Mouse (Mus musculus) heart, postnatal 10 days (tissue): ENCODE results near the gene Dscam. TPM values are rescaled to one million over a fixed set of nuclear protein-coding genes. Genes with fewer than 3 reads are reported as not detected.

Source experiments
- DNase-seq, 2 experiments: peaks; one replicate each; pipeline ENCODE4 v3.0.0; 2021
- intact Hi-C: fragments of 180-260 bp; cut with DNase I; formaldehyde crosslinking; loops from one replicate; pipeline ENCODE4 v1.15.1; 2025
- total RNA-seq, 2 experiments: library from RNA; stranded (reverse); gene quantifications; 2 replicates each; pipeline ENCODE4 v1.2.3; 2021

The Dscam gene
- total RNA-seq, 2 experiments from 2014 or later: not detected

- intact Hi-C loops: no loop called here
- DNase-seq: no peak
Observed at GRCm38 (mm10) chr16:97127296-97127695, 43.3 kb downstream of the Dscam start.

- intact Hi-C loops: no loop called here
- no peak for DNase-seq
Observed at GRCm38 (mm10) chr16:97110028-97110427, 60.5 kb downstream of the Dscam start.

- no peak for DNase-seq
- intact Hi-C loops: no loop called here
Observed at GRCm38 (mm10) chr16:97105266-97105665, 65.3 kb downstream of the Dscam start.

- intact Hi-C loops: no loop called here
- DNase-seq: no peak
Observed at GRCm38 (mm10) chr16:97103046-97103445, 67.5 kb downstream of the Dscam start.

DNA sequence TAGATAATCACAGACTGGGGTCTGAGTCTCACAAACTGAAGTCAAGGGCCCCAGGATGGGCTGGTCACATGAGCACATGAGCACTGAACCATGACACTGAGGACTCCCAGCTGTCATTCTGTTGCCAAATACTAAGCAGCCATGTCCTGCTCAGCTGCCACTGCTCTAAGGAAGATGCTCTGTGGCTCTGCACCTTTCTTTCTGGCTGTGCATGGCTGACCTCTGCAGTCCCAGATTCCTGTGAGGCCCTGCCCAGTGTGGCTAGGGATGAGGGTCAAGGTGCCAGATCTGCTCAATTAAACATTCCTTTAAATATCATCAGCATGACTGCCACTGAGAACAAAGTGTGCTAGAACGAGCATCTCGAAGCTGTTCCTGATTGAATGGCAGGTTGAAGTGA is 70.5 kb downstream of the Dscam start:
- DNase-seq: no peak
- intact Hi-C loops: no loop called here

DNA sequence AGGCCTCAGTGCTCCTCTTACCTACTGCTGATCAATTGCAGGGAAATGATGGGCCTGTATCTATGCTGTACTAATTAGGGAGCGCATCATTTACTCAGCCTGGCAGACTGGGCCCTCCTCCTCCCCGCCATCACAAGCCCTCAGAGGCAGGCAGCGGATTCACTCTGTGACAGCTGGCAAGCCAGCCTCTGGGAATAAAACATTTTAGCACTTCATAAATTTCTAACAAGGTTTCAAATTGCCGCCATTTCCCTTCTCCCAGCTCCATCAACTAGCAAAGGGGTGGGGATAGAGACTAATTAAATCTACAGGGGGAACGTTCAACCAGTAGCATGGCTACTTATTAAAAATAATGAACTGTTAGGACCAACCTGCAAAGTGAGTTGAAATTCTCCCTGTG is 72.0 kb downstream of the Dscam start:
- DNase-seq: no peak
- intact Hi-C loops: no loop called here

DNA sequence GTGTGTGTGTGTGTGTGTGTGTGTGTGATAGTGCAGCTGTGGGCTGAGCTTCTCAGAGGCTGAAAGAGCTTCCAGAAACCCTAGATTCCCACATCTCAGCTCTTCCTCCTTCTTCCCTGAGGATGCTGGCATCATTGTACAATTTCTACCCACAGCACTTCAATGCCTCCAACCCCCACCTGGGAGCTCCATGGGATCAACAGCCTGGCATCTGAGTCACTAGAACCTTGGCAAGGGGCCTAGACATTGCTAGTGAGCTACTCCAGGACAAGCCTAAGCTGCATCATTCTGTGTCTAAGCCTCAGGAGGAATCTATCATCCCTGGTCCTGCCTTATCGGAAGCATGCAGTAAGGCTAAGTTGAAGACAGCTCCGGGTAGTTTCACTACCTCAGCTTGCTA is 73.8 kb downstream of the Dscam start:
- intact Hi-C loops: no loop called here
- DNase-seq: peak; percentile 4 to 5

GRCm38 (mm10) chr16:97095496-97095895 is 75.1 kb downstream of the Dscam start:
- no peak for DNase-seq
- intact Hi-C loops: no loop called here

DNA sequence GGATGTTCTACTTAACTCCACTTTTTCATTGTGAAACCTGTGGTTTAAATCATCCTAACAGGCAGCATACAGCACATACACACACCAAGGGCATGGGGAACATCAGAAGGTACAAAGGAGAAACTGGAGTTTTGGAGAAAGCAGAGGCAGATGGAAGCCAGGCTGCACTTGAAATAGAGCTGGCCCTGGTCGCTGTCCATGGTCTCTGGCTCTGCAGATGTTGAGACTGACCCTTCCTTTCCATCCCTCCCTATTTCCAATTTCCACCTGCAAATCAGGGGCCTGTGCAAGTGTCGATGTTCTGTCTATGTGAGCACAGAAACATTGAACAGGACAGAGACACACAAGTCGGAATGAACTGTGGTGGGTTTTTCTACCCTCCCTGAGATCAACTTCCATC is 81.2 kb downstream of the Dscam start:
- intact Hi-C loops: no loop called here
- no peak for DNase-seq

GRCm38 (mm10) chr16:97083694-97084093 is 86.9 kb downstream of the Dscam start:
- no peak for DNase-seq
- intact Hi-C loops: no loop called here

GRCm38 (mm10) chr16:97075920-97076572 is 94.5 kb downstream of the Dscam start:
- DNase-seq: no peak
- intact Hi-C loops: no loop called here

- intact Hi-C loops: no loop called here
- no peak for DNase-seq
Observed at GRCm38 (mm10) chr16:97075137-97075902, 95.2 kb downstream of the Dscam start.

GRCm38 (mm10) chr16:97073847-97074246 is 96.7 kb downstream of the Dscam start:
- intact Hi-C loops: no loop called here
- DNase-seq: no peak

DNA sequence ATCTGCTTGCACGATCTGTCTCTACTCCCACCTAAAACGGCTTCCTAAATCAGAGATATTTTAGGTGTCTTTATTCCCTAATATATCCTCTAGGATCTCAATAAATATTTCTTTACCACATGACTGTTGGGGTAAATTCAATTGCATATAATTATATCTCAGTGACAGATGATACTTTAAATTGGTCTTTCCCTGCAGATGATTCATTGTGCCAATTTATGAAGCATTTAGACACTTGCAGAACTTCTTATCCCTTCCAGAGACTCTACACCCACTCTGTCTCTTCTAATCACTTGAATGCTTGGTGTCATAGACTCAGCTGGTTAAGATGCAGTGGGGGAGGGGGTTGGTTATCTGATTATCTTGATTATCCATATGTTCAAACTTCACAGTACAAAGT is 97.9 kb downstream of the Dscam start:
- intact Hi-C loops: no loop called here
- no peak for DNase-seq

DNA sequence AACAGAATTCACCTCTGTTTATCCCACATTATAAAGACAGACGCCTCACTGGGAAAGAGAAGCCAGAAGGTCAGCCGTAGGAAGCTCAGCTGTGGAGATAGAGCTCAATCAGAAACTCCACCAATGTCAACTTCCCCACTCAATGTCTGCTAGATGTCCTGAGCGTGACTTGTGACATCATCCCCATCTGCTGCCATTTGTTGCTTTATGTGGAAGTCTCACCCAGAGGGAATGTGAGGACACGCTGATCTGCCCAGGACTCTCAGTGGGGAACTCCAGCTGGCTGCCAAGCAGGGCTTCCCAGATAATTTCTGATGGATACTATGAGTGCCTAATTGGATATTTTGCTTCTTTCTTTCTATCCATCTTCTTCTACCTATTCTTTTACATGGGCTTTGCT is 103.7 kb downstream of the Dscam start:
- peak; percentile 50 to 61 for DNase-seq
- intact Hi-C loops: no loop called here

GRCm38 (mm10) chr16:97062207-97062606 is 108.3 kb downstream of the Dscam start:
- DNase-seq: no peak
- intact Hi-C loops: no loop called here

- intact Hi-C loops: no loop called here
- no peak for DNase-seq
Observed at GRCm38 (mm10) chr16:97061390-97061789, 109.2 kb downstream of the Dscam start.

- intact Hi-C loops: no loop called here
- DNase-seq: no peak
Observed at GRCm38 (mm10) chr16:97060736-97061135, 109.8 kb downstream of the Dscam start.

DNA sequence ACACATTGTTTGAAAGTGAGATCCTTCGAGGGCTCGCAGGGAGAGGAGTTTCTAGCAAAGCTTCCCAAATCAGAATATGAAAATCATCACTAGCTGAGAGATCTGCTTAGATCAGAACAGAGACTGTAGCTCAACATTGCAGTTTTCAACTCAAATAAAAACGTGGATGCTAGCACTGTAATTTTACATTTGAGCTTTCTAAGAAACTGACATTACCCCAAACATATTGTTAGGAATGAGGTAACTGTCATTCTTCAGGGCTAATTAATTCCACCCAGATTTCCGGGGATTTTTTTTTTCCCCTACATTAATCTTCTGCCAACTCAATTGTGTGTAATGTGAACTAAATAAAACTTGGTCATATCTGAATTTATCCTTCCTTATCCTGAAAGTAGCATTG is 110.3 kb downstream of the Dscam start:
- DNase-seq: no peak
- intact Hi-C loops: no loop called here

DNA sequence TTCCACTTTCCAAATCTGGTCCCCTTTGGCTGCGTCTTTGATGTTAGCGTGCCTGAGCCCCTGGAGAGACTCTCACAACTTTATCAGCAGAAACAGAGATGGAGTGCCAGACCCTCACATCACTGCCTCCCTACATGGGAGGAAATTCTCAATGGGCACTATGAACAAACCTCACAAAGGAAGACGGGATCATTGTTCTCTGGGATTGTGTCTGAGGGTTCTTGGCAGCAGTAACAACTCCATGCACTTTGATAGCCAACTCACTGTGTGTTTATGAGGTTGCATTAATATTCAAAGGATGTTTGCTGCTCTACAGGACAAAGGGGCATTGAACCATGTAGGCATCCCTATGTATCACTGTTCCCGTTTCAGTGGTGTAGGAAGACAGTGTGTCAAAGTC is 135.3 kb downstream of the Dscam start:
- intact Hi-C loops: no loop called here
- no peak for DNase-seq

DNA sequence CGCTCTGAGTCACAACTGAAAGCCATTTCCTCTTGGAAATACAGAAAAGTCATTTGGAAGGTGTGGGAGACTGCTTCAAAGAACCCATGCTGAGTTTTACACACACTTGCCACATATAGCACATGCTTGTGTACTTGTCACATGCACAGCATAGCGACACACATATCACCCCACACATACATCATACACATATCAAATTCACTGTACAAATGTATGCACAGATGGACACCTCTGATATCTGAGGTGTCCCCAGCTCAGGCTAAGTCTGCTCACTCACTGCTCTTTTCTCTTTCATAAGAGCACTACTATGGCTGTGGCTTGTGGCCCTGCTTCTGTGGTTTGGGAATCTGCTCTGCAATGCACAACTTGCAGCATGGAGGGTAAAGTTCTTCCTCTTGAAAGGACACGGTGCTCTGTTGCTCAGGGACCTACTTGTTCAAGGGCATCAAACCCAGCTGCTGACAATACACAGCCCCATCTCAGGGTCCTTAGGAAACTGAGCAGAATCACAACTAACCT is 137.0 kb downstream of the Dscam start:
- DNase-seq: no peak
- intact Hi-C loops: no loop called here

GRCm38 (mm10) chr16:97027701-97028100 is 142.9 kb downstream of the Dscam start:
- DNase-seq: peak; percentile 17 to 39
- intact Hi-C loops: no loop called here
